Mouse (Mus musculus) forebrain, embryonic 13.5 days (tissue): ENCODE measurements around the gene Ddah2. TPM values are rescaled to one million over a fixed set of nuclear protein-coding genes. Genes with fewer than 3 reads are reported as not detected.

Experiments used
- ATAC-seq: fragments of 200-750 bp; cut with Nextera tagmentation; 2 replicates; pipeline ENCODE4 v1.8.0; 2017
- H3K27ac ChIP-seq: fragments of 300-500 bp; sonication (generic); 2 replicates; pipeline ENCODE4 v1.5.1; 2015; ENCODE audit warnings: inconsistent platforms, mild to moderate bottlenecking, moderate library complexity
- H3K27me3 ChIP-seq: fragments of 300-500 bp; sonication (generic); 2 replicates; pipeline ENCODE4 v1.6.1; 2015; ENCODE audit warnings: mild to moderate bottlenecking, inconsistent platforms
- H3K36me3 ChIP-seq: fragments of 300-500 bp; sonication (generic); 2 replicates; pipeline ENCODE4 v1.6.1; 2015; ENCODE audit warnings: mild to moderate bottlenecking, inconsistent platforms; ENCODE audit not compliant: poor library complexity, severe bottlenecking
- H3K4me1 ChIP-seq: fragments of 300-500 bp; sonication (generic); 2 replicates; pipeline ENCODE4 v1.6.1; 2015; ENCODE audit warnings: inconsistent platforms
- H3K4me2 ChIP-seq: fragments of 300-500 bp; sonication (generic); 2 replicates; pipeline ENCODE4 v1.6.1; 2015; ENCODE audit warnings: inconsistent platforms, mild to moderate bottlenecking, moderate library complexity
- H3K4me3 ChIP-seq: fragments of 300-500 bp; sonication (generic); 2 replicates; pipeline ENCODE4 v1.5.1; 2015; ENCODE audit warnings: mild to moderate bottlenecking, inconsistent platforms
- H3K9ac ChIP-seq: fragments of 300-500 bp; sonication (generic); 2 replicates; pipeline ENCODE4 v1.6.1; 2015; ENCODE audit warnings: mild to moderate bottlenecking, inconsistent platforms
- H3K9me3 ChIP-seq: fragments of 300-500 bp; sonication (generic); replicated peaks from 2 replicates; pipeline ENCODE4 v1.6.1; 2016; ENCODE audit warnings: inconsistent platforms
- WGBS: fragments of 180-500 bp; shearing (Covaris S2); methylation state at CpG from one replicate; pipeline ENCODE4 v1.1.7; 2015; 5-methylcytosine and 5-hydroxymethylcytosine counted together
- polyA plus RNA-seq: library from polyadenylated mRNA; unstranded; fragments of >200 nt; fragmentation: Nextera tagmentation; extraction: Ambion mirVana; gene quantifications from 2 replicates; pipeline ENCODE4 v1.2.1, GENCODE M21; 2015

Ddah2 gene
- polyA plus RNA-seq, 1 experiment from 2014 or later = 566 TPM

- peak overlapping the region; percentile 2; the same call in 1 of the 2 replicates for H3K27ac ChIP-seq
- H3K4me3 ChIP-seq = no peak overlapping the region
- ATAC-seq = peak; percentile 74
- H3K27me3 ChIP-seq = no peaks in the 10 kb centered on the region
- WGBS = 4% methylated on average over 17 of the region's 17 CpGs
- peak overlapping the region; percentile 36 for H3K4me2 ChIP-seq
- H3K9ac ChIP-seq = no peak overlapping the region
- H3K9me3 ChIP-seq = no peaks in the 10 kb centered on the region
- peaks cover 16% of the 10 kb centered on the region for H3K36me3 ChIP-seq
- peaks cover 16% of the 10 kb centered on the region for H3K4me1 ChIP-seq
These were observed 37.5 kb upstream of the Ddah2 start for GRCm38 (mm10) chr17:35021163-35021808.

GRCm38 (mm10) chr17:35021842-35022477 is 36.9 kb upstream of the Ddah2 start:
- Histone ChIP-seq H3K36me3 (peaks cover 9% of the 10 kb centered on the region), H3K9ac (no peak overlapping the region), H3K27ac (0 out of 2 replicates have a peak overlapping the region, but pooled peaks have one; percentile 6), H3K27me3 (no peaks in the 10 kb centered on the region), H3K4me1 (peaks cover 16% of the 10 kb centered on the region), H3K9me3 (no peaks in the 10 kb centered on the region), H3K4me3 (no peak overlapping the region), H3K4me2 (no peak overlapping the region)
- no peak for ATAC-seq
- WGBS = 64% methylated on average over 6 of the region's 6 CpGs

GRCm38 (mm10) chr17:35022541-35023060 is 36.2 kb upstream of the Ddah2 start:
- WGBS = 95% methylated on average over 8 of the region's 8 CpGs

GRCm38 (mm10) chr17:35023221-35023620 is 35.6 kb upstream of the Ddah2 start:
- H3K4me1 ChIP-seq = peaks cover 27% of the 10 kb centered on the region
- no peaks in the 10 kb centered on the region for H3K36me3 ChIP-seq
- H3K4me2 ChIP-seq = no peak overlapping the region
- ATAC-seq = no peak
- no peak overlapping the region for H3K4me3 ChIP-seq
- WGBS = 86% methylated on average over 5 of the region's 5 CpGs
- H3K27me3 ChIP-seq = no peaks in the 10 kb centered on the region
- H3K9ac ChIP-seq = no peak overlapping the region
- no peak overlapping the region for H3K27ac ChIP-seq
- H3K9me3 ChIP-seq = no peaks in the 10 kb centered on the region

More at GRCm38 (mm10) chr17:35022541-35023060, 36.2 kb upstream of the Ddah2 start:
- H3K9ac ChIP-seq = no peak overlapping the region
- H3K27ac ChIP-seq = no peak overlapping the region
- H3K4me3 ChIP-seq = no peak overlapping the region
- no peaks in the 10 kb centered on the region for H3K9me3 ChIP-seq
- peaks cover 21% of the 10 kb centered on the region for H3K4me1 ChIP-seq
- ATAC-seq = no peak
- H3K27me3 ChIP-seq = no peaks in the 10 kb centered on the region
- peaks cover 2% of the 10 kb centered on the region; the same call in 1 of the 2 replicates for H3K36me3 ChIP-seq
- H3K4me2 ChIP-seq = no peak overlapping the region

- Histone ChIP-seq H3K9ac (no peak overlapping the region), H3K27me3 (no peaks in the 10 kb centered on the region), H3K4me1 (peaks cover 33% of the 10 kb centered on the region), H3K36me3 (no peaks in the 10 kb centered on the region), H3K27ac (no peak overlapping the region), H3K4me3 (no peak overlapping the region), H3K4me2 (no peak overlapping the region), H3K9me3 (no peaks in the 10 kb centered on the region)
- 75% methylated on average over 4 of the region's 4 CpGs for WGBS
- ATAC-seq = no peak
These were observed 35.1 kb upstream of the Ddah2 start for GRCm38 (mm10) chr17:35023756-35024155.

- H3K9ac ChIP-seq = no peak overlapping the region
- no peak overlapping the region for H3K27ac ChIP-seq
- no peak overlapping the region for H3K4me2 ChIP-seq
- peaks cover 34% of the 10 kb centered on the region for H3K4me1 ChIP-seq
- WGBS = 74% methylated on average over 13 of the region's 13 CpGs
- H3K4me3 ChIP-seq = no peak overlapping the region
- H3K9me3 ChIP-seq = no peaks in the 10 kb centered on the region
- no peaks in the 10 kb centered on the region for H3K36me3 ChIP-seq
- no peaks in the 10 kb centered on the region for H3K27me3 ChIP-seq
- no peak for ATAC-seq
These were observed 34.6 kb upstream of the Ddah2 start for GRCm38 (mm10) chr17:35024261-35024660.

GRCm38 (mm10) chr17:35024691-35025488 is 33.9 kb upstream of the Ddah2 start:
- H3K4me2 ChIP-seq = no peak overlapping the region
- no peak overlapping the region for H3K27ac ChIP-seq
- H3K9me3 ChIP-seq = no peaks in the 10 kb centered on the region
- peaks cover 39% of the 10 kb centered on the region for H3K4me1 ChIP-seq
- 0 out of 2 replicates have a peak, but pooled peaks cover 4% of the 10 kb centered on the region for H3K27me3 ChIP-seq
- no peak overlapping the region for H3K4me3 ChIP-seq
- 80% methylated on average over 6 of the region's 10 CpGs for WGBS
- H3K9ac ChIP-seq = no peak overlapping the region
- no peak for ATAC-seq
- no peaks in the 10 kb centered on the region for H3K36me3 ChIP-seq

- H3K9ac ChIP-seq = no peak overlapping the region
- 80% methylated on average over 5 of the region's 5 CpGs for WGBS
- ATAC-seq = no peak
These were observed 32.6 kb upstream of the Ddah2 start for GRCm38 (mm10) chr17:35026206-35026605.

GRCm38 (mm10) chr17:35027277-35028068 is 31.4 kb upstream of the Ddah2 start, which contains the start of gene Sapcd1:
Gene Sapcd1, minus strand, starts transcription at chr17:35028016.
- Histone ChIP-seq H3K4me3 (peak within 1 kb of the TSS; percentile 17), H3K9me3 (no peaks in the 10 kb centered on the region), H3K36me3 (no peaks in the 10 kb centered on the region), H3K9ac (peak within 1 kb of the TSS; percentile 52), H3K4me2 (peak within 1 kb of the TSS; percentile 43), H3K4me1 (peaks cover 36% of the 10 kb centered on the region), H3K27me3 (0 out of 2 replicates have a peak, but pooled peaks cover 4% of the 10 kb centered on the region), H3K27ac (peak within 1 kb of the TSS; percentile 82)
- ATAC-seq = peak; percentile 89
- 24% methylated on average over 13 of the region's 13 CpGs for WGBS

More at GRCm38 (mm10) chr17:35026206-35026605, 32.6 kb upstream of the Ddah2 start:
- H3K27me3 ChIP-seq = 0 out of 2 replicates have a peak, but pooled peaks cover 4% of the 10 kb centered on the region
- H3K4me2 ChIP-seq = no peak overlapping the region; the same call in 1 of the 2 replicates
- no peaks in the 10 kb centered on the region for H3K36me3 ChIP-seq
- no peaks in the 10 kb centered on the region for H3K9me3 ChIP-seq
- H3K4me3 ChIP-seq = no peak overlapping the region
- H3K27ac ChIP-seq = peak overlapping the region; percentile 40; the same call in 1 of the 2 replicates
- H3K4me1 ChIP-seq = peaks cover 41% of the 10 kb centered on the region

GRCm38 (mm10) chr17:35028315-35028714 is 30.5 kb upstream of the Ddah2 start:
- no peak for ATAC-seq
- 82% methylated on average over 2 of the region's 2 CpGs for WGBS
- 0 out of 2 replicates have a peak overlapping the region, but pooled peaks have one; percentile 37 for H3K9ac ChIP-seq
- H3K4me3 ChIP-seq = no peak overlapping the region
- no peaks in the 10 kb centered on the region for H3K36me3 ChIP-seq
- no peak overlapping the region for H3K4me2 ChIP-seq
- no peaks in the 10 kb centered on the region for H3K9me3 ChIP-seq
- 0 out of 2 replicates have a peak, but pooled peaks cover 4% of the 10 kb centered on the region for H3K27me3 ChIP-seq
- H3K27ac ChIP-seq = peak overlapping the region; percentile 82; the same call in 1 of the 2 replicates
- H3K4me1 ChIP-seq = peaks cover 36% of the 10 kb centered on the region
